Mouse (Mus musculus): ENCODE measurements around the gene Nudt1.
"Not testable (repeated sequence)": the region's sequence is repeated elsewhere in the genome, so short reads cannot be mapped to it uniquely, and the experiment has no call there.

Gene Nudt1

DNA sequence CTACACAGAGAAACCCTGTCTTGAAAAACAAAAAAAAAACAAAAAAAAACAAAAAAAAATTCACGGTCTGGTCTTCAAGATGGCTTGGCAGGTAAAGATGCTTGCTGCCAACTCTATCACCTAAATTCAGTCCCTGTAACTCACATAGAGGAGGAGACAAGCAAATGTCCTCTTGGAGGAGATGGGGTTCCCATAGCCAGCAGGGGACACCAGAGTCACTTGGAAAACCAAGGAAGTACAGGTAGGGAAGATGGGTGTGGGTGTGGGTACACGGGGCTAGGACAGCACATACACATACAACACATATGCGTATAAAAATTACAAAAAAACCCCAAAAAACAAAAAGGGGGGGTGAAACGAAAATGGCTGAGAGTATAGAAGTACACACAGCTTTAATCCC is 21.4 kb downstream of the Nudt1 start:
- no peak for DNase-seq (ENCODE audit: low spot score in 2 of 2)

GRCm38 (mm10) chr5:140345244-140345643 is 23.8 kb downstream of the Nudt1 start:
- DNase-seq (ENCODE audit: low spot score in 2 of 2), result no peak

- no peak for DNase-seq (ENCODE audit: low spot score in 2 of 2)
These were observed 24.6 kb downstream of the Nudt1 start for GRCm38 (mm10) chr5:140346050-140346449.

DNA sequence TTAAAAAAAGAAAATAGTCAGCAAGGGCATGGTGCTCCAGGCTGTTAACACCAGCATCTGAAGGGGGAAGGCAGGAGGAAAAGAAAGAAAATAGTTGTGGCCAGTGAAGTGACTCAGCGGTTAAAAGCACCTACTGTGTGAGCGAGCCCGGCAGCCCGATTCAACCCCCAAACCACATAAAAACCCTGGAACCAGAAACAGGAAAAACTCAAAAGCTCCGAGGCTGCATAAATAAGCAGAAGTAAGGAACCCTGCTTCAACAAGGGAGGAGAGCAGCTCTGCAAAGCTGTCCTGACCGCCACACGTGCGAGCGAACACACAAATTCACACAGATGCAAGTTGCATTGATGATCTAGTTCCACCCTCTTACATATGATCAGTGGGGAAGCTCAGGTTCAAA is 28.4 kb downstream of the Nudt1 start:
- no peak for DNase-seq (ENCODE audit: low spot score in 2 of 2)

DNA sequence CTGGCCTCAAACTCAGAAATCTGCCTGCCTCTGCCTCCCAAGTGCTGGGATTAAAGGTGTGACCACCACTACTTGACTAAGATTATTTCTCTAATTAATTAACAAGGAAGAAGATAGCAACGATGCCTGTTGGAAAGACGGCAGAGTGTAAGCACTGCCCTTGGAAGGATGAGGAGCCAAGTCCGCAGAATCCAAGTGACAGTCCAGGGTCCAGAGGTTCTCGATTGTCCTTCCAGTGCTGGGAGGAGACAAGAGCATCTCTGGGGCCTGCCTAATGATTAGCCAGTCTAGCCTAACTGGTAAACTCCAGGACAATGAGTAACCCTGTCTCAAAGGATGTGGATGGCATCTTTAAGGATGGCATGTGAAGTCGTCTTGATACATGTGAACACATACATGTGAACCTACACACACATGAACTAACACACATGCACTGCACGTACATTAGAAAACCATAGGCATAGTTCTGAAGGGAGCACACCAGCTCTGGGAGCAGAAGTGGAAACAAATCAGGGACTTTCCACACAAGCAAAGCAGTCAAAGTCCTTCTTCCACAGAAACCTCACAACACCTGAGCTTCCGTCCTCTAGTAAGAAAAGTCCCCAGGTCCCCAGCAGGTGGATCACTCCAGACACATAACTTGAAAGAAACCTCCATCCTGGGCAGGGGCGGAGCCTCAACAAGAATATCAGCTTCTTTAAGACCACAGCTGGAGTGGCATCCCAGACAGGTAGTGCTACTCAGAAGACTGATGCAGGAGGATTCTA is 29.5 kb downstream of the Nudt1 start:
- DNase-seq (ENCODE audit: low spot score in 2 of 2), result no peak

DNA sequence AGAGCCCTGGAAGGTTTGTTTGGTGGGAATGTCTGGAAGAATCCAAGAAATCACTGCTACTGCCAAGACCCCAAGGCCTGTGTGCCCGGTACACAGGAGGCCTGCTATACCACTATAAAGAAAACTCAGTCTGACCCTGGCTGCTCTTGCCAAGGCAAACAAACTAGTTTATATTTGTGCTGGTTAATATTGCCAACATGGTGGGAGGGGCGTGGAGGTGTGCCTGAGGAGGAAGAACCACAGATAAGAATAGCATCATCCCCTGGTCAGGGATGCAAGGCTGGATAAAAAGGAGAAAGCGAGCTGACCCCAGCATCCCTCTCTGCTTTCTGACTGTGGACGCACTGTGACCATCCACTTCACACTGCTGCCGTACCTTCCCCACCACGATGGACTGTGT is 30.9 kb downstream of the Nudt1 start:
- no peak for DNase-seq (ENCODE audit: low spot score in 2 of 2)

DNA sequence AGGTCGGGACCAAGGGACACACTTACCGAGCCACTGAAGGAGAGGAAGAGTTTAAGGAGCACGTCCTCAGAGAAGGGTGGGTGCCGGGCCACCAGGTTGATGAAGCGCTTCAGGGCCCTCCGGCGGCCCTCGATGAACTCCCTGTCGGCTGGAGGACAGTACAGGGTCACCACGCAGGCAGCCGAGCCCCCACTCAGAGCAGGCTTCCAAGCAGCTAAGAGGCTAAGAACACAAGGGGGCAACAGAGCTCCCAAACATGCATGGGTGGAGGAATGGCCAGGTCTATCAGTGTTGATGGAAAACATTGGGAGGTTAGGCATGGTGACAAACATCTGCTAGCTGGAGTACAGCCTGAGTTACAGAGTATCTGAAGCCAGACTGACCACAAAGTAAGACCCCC is 34.5 kb downstream of the Nudt1 start:
- DNase-seq (ENCODE audit: low spot score in 2 of 2), result no peak

DNA sequence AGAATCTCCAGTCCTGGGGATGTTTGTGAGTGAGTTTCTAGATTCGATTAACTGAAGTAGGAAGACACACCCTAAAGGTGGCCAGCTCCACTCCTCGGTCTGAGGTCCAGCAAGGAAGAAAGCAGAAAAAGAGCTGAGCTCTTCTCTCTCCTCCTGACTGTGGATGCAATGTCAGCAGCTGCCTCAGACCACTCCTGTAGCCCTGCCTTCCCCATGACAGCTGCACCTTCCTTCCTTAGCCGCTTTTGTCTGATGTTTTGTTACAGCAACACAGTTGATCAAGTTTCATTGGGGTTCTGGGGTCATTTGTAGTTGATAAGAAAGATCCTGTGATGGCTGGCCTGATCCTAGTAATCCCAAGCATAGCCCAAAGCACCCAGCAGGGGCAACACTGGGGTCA is 36.0 kb downstream of the Nudt1 start:
- no peak for DNase-seq (ENCODE audit: low spot score in 2 of 2)

DNA sequence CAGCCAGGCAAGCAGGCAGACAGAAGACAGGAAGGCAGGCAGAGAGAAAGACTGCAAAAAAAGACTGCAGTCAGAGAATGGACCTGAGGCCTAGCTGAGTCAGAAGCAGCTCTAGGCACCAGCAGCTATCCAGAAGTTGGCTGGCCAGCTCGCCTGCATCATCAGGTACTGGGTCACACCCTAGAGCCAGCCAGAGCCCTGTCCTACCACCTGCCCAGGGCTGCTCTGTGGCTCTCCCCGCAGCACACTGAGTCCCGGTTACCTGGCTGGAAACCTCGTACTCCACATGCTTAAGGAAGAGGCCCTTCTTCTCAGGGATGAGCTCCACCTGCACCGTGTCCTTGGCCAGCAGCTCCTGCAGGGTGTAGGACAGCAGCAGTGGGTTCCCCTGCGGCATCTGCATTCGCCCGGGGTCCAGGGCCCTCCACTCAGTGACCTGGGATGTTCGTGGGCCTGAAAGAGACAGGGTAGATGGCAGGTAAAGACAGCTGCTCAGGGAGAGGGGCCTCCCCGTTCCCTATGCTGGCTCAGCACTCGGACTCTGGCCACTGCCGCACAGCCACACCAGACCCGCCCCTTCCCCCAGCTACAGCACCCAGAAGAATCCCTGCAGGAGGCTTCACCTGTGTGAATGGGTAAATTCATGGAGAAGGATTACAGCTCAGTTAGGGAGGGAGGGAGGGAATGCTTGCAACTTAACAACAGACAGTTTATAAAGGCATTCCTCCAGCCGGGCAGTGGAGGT is 38.6 kb downstream of the Nudt1 start:
- DNase-seq (ENCODE audit: low spot score in 2 of 2), result no peak

- no peak for DNase-seq (ENCODE audit: low spot score in 2 of 2)
These were observed 43.0 kb downstream of the Nudt1 start for GRCm38 (mm10) chr5:140364415-140364814.

GRCm38 (mm10) chr5:140368126-140368525 is 46.7 kb downstream of the Nudt1 start:
- not testable (repeated sequence) for DNase-seq (ENCODE audit: low spot score in 2 of 2)

GRCm38 (mm10) chr5:140368926-140369325 is 47.5 kb downstream of the Nudt1 start:
- DNase-seq (ENCODE audit: low spot score in 2 of 2), result no peak

GRCm38 (mm10) chr5:140369466-140369865 is 48.0 kb downstream of the Nudt1 start:
- no peak for DNase-seq (ENCODE audit: low spot score in 2 of 2)

- DNase-seq (ENCODE audit: low spot score in 2 of 2), result no peak
These were observed 49.2 kb downstream of the Nudt1 start for GRCm38 (mm10) chr5:140370446-140371254.

- DNase-seq (ENCODE audit: low spot score in 2 of 2), result no peak
These were observed 50.2 kb downstream of the Nudt1 start for GRCm38 (mm10) chr5:140371671-140372070.

- DNase-seq (ENCODE audit: low spot score in 2 of 2), result no peak
These were observed 52.3 kb downstream of the Nudt1 start for GRCm38 (mm10) chr5:140373711-140374110.

DNA sequence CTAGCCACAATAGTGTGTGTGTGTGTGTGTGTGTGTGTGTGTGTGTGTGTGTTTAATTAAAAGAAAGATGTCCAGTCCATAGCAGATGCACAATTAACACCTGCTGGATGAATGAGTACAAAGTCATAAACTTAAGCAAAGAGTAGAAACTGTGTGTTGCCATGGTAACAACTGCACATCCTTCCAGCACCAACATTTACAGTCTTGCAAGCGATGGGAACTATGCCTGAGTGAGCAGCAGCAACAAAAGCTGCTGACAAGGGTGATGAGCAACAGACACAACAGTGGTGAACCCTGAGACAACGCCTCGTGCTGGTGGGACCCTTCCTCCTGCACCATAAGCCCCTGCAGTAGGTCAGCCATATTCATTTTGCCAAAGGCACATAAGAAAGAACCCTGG is 52.8 kb downstream of the Nudt1 start:
- no peak for DNase-seq (ENCODE audit: low spot score in 2 of 2)

- no peak for DNase-seq (ENCODE audit: low spot score in 2 of 2)
These were observed 53.9 kb downstream of the Nudt1 start for GRCm38 (mm10) chr5:140375249-140375829.

DNA sequence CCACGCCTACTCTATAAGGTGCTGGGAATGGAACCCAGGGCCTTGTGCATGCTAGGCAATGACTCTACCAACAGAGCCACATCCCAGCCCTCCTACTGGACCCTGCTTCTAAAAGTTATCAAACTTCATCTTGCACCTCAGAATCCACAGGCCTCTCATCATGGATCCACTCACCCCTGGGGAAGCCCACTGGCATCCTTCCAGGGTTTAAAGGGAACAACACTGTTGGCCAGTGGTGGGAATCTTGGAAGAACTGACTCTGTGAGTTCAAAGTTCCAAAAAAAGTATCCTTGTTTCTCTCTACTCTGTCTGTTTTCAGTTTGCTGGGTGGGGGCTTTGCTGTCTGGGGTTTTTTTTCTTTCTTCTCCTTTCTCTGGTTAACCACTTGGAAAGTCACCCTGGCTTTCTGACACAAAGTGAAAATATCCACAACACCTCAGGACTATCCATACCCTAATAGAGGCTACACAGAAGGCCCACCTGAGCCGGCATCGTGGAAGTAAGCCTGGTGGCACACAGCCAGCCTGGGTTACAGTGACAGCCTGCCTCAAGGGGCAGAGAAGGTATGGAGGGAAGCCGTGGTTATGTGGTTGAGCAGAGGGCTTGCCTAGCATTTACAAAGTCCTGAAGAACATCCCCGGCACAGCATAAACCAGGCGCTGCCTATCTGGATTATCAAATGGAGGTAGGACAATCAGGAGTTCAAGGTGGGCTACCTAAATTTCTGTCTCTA is 56.8 kb downstream of the Nudt1 start:
- DNase-seq (ENCODE audit: low spot score in 2 of 2), result no peak

GRCm38 (mm10) chr5:140379299-140379698 is 57.8 kb downstream of the Nudt1 start:
- DNase-seq (ENCODE audit: low spot score in 2 of 2), result no peak

- no peak for DNase-seq (ENCODE audit: low spot score in 2 of 2)
These were observed 59.7 kb downstream of the Nudt1 start for GRCm38 (mm10) chr5:140381156-140381555.
